Mouse (Mus musculus): Measurements from ENCODE around the gene Rapgef2.
A peak's percentile ranks its signal among the peaks of the same experiment; 100 is the strongest.

Rapgef2 gene

DNA sequence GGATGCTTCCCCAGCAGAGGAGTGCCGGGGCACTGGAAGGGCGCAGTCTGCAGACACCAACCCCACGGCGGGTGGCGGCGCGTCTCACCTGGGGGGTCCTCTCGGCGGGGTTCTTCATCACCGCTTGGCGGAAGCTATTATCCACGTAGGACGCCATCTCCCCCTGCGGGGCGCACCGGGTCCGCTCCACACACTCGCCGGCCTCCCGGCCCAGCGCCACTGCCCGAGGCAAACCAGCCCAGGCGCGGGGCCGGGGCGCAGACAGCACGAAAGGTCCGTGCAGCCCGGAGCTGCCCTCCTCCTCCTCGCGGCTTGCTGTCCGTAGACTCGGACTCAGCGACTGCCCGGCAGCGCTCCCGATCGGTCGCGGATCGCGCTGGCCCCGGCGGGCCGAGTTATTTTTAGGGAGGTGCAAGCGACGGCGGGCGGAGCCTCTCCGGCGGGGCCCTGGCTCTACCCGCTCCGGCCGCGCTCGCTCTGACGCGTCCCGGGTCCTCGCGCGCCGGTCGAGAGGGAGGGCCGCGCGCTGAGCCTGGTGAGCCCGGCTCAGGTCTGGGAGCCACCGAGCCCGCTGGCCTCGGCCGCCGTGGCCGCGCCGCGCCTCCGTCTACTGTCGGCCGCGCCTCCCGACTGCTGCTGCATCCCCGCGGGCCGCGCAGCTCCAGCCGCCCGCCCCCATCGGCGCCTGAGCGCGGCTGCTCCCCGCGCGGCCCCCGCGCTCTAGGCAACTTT, at the start of gene Rapgef2:
Gene Rapgef2 (minus strand): TSS at position 142 of the 732 bp plus-strand sequence.
- DNase-seq = peak; percentile 80

DNA sequence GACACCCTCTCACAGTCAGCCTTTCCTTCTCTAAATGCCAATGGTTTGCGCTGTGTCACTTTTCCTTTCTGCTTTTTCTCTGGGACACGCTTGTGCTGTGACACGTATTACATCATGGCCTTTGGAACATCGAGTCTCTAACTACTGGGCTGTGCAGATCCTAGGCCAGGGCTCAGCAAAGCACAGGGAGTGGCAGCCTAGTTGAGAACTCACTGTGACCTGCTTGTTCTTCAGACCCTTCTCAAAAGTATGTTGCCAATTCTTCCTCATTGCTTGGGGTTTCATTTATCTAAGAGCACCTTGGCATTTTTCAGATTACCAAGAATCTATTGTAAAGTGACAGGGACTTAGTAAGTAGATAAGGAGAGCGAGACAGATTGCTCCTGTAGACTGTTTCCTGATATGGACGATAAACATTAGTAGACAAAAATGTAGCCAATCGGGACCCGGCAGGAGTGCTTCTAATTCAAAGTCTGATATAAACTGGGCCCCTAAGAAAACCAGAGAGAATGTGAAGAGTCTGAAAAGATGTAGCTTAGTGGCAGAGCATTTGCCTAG, 47.4 kb upstream of the Rapgef2 start:
- no peak for DNase-seq

DNA sequence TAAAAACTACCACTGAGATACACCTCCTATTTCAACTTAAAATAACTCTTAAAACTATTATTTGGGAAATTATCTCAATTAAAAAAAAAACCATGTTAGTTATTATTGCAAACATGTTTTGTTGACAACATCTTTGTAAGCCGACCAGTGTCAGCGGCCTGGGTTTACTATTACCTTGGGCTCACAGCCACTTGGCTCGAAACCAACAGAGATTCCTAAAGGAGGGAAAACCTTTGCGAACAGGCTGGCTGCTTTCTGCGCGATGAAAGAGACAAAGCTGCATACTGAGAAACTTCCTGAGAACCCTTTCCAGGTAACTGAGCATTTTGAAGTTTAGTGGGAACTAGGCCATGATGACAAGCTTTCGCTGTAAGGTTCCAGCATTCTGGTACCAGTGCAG, 46.7 kb upstream of the Rapgef2 start:
- no peak for DNase-seq

DNA sequence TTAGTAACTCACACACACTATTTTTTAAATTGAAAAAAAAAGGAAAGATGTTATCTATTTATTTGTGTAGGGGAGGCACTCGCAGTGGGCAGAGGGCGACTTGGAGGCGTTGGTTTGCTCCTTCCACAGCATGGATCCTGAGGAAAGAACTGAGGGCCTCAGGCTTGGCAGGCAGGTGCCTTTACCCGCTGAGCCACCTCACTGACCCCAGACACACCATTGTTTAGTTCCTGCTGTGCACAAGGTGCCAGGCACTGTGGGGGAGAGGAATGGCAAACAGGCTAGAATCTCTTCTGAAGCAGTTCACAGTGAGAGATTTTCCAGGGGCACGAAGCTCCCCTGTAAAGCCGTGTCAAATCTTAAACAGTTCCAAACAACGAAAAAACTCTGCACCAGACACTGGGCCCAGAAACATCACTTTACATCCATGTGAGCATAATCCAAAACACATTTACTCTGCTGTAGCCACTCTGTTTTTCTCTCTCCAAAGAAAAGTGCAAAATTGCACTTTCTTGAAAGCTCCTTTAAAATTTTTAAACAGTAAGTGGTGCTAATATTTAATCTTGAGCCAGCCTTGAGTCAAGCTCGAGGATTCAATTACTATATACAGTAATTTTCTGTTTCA, 43.5 kb upstream of the Rapgef2 start:
- no peak for DNase-seq

DNA sequence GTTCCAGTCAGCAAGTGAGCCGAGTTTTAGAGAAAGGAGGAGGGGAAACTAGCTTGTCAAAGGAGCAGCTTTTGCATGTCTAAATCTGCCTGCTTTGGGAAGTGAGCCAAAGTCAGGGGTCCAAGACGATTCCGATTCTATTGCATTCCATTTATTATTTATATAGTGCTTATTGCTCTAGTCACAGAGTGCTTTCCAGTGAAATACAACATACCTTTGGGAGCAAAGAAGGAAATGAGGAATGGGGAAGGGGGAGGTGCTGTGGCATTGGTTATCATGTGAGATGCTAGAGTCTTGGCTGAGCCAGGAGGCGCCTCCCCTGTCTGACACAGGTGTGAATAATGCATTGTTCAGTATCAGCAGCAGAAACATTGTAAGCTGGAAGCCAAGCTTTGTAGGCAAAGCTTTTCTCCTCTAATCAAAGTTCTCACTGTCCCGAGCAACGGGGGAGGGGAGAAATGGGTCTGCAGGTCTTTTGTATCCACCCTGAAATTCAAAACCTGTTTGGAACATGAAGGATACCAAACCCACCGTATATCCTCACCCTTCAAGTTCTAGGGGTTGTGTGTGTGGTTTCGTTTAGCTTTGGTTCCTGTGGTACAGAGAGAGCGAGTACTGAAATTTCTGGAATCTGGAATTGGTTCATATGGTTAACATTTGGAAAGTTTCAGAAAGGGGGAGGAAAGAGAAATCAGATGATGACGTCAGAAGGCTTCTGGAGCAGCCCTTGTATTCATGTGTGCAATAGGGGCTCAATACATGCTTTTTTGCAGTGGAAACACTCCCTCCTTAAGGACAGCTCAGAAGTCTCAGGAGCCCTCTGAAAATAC, 38.6 kb upstream of the Rapgef2 start:
- no peak for DNase-seq

DNA sequence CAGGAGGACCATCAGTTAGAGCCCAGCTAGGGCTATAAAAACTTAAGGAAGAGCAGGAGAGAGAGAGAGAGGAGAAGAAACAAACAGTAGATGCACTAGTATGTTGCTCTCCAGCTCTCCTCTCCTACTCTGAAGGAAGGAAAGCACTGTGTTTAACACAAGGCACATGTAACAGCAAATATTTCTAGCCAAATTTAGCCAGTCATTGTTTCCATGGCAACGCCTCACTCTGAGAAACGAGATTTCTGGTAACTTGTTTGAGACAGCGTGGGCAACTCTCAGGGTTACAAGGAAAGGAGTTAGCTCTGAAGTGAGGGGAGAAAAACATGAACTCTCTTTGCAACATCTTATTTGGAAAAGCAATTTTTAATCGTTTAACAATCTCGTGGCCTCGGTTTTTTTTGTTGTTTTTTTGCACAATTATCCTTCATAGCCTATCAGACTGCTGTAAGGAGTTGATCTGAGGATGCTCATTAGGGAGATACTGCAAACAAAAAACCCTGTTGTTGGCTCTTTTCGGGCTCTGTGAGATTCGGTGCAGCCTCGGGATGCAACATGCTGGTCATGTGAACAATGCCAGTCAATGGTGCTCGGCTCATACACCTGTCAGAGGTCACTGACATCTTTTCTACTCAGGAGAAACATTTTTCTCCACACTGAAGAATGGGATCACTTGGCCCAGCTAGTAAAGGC, 27.8 kb upstream of the Rapgef2 start:
- peak; percentile 15 for DNase-seq

DNA sequence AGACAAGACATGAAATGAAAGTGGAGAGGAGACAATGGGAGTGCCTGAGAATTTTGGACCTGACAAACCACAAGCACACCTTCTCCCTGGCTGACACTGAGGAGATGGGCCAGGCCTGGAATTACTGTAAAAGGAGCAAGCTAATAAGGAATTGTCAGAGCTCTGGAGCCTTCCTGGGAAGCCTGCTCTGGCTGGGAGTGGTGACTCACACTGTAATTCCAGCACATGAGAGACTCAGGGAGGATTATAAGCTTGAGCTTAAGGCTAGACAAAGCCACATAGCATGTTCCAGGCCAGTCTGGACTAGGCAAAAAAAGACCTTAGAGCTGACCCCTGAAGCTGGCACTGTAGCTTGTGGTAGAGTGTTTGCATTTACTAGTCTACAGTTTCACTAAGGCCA, 25.6 kb upstream of the Rapgef2 start:
- no peak for DNase-seq

DNA sequence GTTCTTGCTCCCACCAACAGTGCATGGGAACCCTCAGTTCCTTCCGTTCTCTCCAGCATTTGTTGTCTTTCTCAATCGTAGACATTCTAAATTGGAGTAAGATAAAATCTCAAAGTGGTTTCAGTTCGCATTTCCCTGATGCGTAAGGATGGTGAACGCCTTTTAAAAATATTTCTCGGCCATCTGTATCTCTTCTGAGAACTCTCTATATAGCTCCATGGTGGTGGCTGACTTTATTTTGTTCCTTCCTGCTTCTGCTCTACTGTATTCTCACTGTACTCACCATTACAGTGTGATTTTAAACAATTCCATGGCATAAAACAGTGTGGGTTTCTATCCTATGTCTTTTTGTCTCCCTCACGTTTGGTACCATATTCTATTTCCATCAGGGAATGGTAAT, 23.9 kb upstream of the Rapgef2 start:
- no peak for DNase-seq

DNA sequence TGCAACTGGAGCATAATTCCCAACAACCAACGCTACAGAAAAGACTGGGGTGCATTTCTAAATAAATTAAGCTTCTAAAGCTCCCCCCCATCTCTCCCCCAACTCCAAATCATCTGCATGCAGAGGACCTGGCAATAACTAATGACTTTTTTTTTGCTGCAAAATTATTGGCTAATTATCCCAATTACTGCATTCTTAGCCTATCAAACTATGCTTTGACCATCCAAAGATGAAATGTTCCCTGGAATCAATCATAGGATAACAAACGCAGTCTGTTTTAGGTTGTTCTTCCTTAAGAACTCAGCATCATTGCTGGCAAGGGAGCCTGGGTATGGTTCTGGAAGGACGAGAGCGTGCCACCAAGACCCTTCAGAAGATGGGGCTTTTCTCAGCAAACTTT, 22.3 kb upstream of the Rapgef2 start:
- no peak for DNase-seq

DNA sequence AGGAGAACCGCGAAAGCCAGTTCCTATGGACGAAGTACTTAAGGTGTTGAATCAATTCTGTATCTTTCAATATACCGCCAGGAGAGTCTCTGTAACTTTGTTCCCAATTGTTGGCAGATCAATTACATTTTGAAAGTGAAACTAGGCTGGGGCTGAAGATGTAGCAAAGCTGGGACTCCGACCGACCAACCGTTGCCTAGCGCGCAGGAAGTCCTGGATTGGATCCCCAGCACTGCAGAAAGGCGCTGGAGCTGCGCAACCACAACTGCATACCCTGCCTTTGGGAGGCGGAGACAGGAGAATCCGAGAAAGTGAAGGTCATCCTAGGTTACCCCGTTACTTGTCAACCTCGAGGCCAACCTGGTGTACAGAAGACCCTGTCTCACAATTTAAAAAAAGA, 13.1 kb upstream of the Rapgef2 start:
- DNase-seq = no peak

DNA sequence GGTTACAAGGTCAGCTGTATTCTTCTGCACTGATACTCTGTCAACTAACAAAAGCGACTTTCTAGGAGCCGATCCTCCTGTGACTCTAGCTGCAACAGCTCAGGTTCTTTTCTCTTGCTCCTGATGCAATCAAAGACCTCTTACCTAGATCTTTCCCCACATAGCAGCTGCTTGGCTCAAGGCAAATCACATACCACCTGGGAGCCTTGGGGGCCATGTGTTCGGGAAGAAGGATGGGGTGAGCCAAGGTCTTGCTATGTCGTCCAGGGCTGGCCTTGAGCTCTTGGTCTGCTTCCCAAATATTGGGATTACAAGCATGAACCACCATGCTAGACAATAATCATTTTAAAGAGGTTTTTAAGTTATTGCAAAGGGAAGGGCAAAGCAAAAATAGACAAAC, 11.0 kb upstream of the Rapgef2 start:
- no peak for DNase-seq

DNA sequence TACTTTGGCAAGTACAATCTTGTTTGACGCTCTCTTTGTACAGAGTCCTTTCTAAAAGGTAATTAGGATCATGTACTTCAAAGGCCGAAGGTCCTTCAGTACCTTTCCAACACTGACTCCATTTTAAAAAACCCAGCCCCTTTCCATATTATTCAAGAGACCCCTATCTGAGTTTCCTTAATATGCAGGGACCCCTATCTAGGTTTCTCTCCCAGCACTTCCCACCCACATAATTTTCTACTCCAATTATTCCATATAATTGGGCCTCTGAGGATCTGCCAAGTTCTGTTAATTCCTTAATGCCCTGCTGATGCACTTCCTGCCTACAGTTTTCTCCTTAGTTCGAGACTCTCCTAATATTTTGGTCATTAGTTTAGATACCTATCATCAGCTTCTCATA, 10.3 kb upstream of the Rapgef2 start:
- DNase-seq = no peak

DNA sequence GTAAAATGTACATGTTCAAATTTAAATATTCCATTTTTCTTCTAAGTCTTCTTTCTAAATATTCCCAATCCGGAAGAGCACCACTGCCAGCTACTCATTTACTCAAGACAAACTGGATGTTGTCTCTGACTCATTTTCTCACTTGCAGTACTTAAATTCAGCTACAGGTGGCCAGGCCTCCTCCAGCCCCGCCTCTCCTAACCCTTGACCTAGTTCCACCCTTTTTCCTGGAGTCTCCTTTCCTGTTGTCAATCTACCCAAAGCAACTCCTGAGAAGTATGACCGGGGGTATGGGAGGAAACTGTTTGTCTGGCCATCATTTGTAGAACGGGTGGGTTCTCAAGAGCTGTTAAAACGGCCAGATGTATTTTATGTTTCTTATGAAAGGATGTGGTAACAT, 9.7 kb upstream of the Rapgef2 start:
- DNase-seq = no peak

DNA sequence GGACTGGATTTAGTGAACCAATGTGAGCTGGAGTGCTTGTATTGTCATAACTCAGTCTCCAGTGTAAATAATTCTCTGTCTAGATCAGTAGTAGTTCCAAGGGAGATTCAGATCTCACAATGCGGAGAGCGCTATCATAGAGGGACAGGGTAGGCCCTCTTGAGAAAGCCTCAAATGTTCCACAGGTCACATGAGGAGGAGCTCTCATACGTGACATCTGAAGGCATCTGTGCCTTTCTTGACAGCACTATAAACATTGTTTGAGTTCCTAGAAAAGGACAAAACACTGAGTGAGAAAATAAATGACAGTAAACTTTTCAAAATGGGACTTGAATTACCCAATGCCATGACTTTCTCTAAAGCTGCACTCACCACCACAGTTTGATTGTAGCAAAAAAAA, 8.4 kb upstream of the Rapgef2 start:
- DNase-seq = peak; percentile 22

DNA sequence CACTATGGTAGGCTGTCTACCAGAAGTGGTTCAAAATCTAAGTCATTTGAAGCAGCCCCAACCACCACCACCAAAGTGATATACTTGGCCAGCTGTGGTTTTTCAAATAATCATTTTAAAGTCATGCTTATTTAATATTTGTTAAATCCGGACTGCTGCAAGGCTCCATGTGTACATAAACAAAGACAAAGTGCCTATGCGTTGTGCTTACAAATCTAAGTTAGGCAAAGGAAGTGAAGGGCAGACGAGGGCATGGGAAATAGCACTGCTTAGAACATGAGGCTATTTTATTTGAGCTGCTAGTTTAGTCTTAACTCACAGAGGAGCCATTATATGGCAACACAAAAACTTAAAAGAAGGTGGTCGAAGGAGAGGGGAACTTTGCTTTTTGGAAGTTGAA, 6.7 kb upstream of the Rapgef2 start:
- peak; percentile 23 for DNase-seq

DNA sequence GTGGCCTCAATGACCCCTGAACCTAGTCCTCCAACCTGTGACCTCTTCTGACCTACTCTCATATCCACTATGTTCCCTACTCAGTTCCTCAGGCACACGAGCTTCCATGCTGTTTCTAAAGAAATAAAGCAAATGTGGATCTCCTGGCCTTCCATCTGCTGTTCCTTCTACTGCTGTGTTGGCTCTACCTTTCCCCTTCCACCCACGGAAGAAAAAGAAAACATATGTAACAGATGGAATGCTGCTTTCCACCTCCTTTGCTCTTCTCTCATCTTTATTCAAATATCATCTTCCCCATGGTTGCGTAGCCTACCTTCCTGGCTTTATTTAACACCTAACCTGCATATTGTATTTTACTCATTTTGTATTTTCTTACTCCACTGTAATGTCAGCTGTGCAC, 2.7 kb upstream of the Rapgef2 start:
- DNase-seq = no peak

DNA sequence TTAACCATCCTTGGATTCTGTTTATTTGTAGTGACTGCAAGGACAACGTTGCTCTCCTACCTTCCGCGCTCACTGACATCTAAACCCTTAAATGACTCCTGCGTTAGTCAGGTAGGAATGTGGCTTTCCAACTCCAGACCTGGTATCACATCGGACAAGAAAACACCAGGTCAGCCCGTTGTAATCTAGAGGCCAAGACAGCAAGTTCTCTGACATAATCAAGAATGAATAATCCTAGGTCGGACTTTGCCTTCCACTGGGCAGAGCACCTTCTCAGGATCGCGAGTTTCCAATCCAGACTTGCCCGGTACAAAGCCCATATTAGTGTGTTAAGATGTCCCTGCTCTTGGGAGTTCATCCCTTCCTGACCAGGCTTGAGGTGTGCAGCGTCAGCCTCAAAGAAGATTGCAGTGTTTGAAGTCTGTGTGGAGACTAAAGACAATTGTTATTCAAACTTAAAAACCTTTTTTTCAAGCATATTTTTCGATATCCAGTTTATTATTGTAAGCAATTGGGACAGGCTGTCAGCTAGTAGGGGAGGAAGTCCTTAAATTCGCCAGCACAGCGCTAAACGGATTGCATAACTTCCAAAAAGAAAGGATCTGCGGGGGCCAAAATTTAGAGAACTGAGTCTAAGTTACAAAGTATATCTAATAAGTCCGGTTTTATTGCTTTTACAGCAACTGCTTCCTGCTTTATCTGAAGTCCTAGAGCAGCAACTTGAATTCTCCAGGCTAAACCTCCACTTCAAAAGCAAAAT, 1.6 kb upstream of the Rapgef2 start:
- peak; percentile 36 for DNase-seq

DNA sequence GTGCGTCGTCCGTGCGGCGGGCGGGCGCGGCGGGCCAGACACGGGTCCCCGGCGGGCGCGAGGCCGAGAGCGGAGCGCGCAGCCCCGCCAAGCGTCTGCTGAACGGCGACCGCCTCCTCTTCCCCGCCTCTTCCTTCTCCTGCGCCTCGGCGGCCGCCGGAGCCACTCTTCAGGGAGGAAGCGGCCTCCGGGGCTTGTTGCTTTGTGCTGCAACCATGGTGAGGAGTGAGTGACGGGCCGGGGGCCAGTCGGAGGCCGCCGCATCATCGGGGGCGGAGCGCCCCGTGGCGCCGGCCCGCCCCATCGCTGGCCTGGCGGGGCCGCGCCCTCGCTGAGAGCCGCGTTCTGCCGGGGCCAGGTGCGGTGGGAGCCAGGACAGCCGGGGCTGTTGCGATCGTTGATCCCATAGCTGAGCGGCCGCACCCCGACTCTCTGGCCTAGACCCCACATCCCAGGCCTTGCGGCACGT, 825 bp upstream of the Rapgef2 start:
- DNase-seq = peak; percentile 97

DNA sequence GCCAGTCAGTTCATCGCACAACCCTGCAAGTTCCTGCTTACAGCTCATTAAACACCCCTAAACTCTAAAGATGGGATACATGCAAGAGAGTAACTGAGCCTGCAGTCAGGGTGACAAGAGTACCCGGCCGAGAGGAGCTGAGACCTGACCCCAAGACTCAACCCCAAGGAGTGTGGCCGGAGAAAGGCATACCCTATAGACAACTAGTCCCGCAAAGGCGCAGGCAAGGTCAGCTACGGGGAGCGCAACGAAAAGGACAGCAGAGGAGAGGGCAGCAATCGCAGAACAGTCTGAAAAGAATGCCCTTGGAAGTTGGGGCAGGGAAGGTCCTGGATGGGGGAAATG, 314 bp downstream of the Rapgef2 start:
- no peak for DNase-seq

DNA sequence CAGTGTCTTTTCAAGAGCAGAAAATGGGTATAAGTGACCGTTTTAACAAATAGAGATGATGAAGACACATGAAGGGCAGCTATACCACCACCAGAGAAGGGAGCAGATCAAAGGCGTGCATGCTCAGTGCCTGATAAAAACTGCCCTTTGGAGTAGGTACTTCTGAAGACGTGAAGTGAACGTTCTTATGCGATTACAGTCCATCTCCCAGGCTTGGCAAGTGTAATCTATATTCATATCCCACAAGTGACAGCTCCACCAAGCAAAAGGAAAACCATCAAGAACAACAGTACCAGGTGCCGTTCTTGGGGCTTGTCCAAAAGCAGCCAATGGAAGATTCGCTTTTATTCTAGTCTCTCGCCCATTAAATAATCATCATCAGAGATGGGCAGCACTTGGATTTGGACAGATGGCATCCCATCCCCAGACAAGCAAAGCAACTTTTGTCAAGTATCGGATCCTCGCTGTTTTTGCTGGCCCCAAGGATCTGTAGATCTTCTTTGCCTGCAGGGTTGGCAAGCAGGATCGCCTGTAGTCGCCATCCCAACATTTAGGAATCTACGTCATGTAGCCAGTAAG, 1.1 kb downstream of the Rapgef2 start:
- DNase-seq = no peak

DNA sequence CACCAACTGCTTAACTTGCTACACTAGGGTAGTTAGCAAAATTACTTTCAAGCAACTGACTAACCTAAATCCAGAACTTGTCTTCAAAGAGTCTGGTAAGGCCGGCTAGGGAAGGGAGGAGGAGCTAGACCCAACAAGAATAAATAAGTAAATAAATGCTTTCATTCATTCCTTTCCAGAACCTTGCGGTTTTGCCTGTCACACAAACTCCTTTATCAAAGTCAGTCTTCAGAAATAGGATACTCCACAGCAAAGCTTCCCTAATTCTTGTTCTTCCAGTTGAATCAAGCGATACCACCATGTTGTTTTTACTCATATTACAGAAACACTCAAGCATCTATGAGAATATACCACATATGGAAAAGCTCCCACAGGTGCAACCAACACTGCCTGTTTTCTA, 2.3 kb downstream of the Rapgef2 start:
- no peak for DNase-seq

DNA sequence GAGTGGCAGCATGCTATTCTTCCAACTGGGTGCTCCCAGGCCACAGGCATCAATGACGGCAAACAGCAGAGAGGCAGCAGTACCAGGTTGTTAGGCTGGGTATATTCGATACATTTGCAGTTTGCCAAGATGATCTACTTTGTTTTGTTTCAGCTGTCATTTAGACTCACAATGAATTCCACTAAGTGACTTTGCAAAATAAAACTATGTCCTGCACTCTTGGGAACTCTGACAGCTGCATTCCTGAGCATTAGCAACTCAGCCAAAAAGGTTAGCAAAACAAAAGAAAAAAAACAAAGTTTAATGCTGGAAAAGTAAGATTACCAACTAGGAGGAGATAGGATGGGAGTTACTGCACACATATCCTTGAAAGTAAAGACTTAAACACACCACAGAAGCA, 3.3 kb downstream of the Rapgef2 start:
- no peak for DNase-seq
